Mouse (Mus musculus) urinary bladder, postnatal 25 days (tissue): Measurements from ENCODE around the gene Cpn1.

Source experiments
- DNase-seq: peaks from one replicate; pipeline ENCODE4 v3.0.0; 2022; ENCODE audit warnings: low spot score

Gene Cpn1

DNA sequence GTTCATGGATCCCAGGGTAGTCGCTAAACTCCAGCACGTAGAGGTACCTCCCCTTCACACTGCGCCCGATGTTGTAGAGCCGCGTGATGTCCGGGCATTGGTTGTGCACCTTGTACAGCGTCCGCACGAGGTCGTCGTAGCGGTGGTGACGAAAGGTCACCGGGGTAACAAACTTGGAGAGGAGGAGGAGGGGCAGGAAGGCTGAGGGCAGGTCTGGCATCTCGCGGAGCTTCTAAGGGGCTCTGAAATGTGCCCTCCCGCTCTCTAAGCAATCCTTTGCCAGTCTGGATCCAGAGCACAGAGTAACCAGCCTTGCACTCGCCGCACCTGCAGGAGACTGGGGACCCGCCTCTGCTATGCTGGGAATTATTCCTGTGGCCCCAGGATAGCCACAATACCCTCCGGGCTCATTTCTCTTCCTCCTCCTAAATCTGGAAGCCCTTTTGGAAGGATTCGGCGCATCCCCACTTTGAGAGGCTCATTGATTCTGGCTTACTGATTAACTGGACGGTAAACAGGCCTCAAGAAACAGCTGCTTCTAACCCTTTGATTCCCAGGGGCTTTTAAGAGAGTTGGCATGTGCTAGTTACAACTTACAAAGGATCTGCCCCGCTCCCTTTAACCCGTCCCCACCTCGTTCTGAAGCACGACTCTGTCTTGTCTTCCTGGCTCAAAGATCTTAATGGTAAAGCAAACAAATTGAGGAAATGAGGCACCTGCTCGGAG is at the start of gene Cpn1:
TSS of gene Cpn1 (minus strand) at position 488 of the 726 bp plus-strand sequence.
- no peak for DNase-seq

DNA sequence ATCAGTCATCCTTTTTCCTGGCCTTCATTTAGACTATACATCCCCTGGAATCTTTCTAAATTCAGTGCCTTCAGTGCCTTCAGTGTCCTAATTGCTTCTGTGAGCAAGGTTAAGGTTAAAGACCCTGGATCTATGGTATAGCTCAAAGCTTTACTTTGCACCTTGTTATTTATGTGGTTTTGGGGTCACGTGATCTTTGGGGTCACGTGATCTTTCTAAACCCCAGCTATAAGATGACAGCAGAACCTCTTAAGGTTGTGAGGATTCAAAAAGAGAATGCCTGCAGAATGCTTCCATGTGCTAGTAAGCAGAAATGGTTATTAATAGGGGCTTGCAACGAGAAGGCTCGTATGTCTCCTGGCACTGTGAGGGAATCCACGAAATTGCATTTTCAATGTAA is 47.0 kb upstream of the Cpn1 start:
- DNase-seq = no peak

DNA sequence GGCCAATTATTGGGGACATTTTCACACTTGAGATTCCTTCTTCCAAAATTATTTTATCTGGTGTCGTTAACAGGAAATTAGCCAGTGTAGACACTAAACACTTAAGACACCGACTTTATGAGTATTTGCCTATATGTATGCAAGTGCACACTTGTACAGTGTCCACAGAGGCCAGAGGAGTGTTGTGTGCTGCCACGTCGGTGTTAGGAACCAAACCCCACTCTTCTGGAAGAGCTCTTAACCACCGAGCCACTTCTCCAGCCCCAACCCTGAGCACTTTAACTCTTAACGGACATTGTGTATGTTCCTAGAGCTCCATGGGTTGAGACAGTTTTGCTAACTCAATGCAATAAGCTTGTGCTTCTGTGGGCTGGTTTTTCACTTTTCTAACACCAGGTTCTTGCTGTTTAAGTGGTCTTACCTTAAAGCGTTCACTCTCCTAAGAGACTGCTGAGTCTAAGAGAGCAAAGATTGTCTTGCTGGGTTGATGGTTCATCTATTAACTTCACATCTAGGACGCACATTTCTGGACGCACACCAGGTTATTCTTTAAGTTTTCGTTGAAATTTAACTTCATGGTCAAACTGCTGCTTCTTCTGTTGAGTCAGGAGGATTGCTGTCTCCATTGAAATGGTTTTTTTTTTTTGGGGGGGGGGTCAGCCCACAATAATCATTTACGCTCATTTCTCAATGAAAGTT is 45.8 kb upstream of the Cpn1 start:
- no peak for DNase-seq

DNA sequence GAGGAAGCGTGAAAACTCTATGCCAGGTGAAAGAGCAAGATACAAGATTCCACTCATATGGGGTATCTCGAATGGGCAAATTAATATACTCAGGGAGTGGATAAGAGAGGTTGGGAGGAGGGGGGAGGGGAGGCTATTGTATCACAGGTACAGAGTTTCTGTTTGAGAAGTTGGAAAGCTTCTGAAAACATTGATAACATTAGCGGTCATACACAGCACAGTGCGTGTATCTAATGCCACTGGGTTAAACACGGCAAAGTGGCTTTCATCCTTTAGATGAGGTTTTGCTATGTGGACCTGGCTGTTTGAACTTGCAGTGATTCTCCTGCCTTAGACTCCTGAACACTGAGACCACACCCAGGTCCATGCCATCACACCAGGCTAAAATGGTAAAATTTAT is 43.7 kb upstream of the Cpn1 start:
- no peak for DNase-seq

DNA sequence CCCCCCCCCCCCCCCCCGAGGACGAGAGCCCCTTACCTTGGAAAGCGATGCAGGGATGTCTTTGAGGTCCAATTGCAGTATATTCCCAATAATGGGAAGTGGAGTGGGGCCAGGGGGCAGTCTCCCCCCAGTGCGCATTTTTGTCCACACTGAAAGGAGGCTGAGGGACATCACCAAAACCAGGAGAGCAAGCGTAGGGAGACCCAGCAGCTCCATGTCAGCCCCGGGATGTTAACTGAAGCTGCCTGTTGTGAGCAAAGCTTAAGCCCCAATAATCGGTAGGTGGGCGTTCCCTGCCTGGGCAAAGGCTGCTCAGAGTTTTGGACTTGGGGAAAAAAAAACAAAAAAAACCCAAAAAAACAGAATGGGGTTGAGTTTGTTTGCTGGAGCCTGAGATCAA is 42.6 kb upstream of the Cpn1 start, which contains the start of gene Cyp2c23:
TSS of gene Cyp2c23 (minus strand) at position 237 of the 400 bp plus-strand sequence.
- DNase-seq = no peak

DNA sequence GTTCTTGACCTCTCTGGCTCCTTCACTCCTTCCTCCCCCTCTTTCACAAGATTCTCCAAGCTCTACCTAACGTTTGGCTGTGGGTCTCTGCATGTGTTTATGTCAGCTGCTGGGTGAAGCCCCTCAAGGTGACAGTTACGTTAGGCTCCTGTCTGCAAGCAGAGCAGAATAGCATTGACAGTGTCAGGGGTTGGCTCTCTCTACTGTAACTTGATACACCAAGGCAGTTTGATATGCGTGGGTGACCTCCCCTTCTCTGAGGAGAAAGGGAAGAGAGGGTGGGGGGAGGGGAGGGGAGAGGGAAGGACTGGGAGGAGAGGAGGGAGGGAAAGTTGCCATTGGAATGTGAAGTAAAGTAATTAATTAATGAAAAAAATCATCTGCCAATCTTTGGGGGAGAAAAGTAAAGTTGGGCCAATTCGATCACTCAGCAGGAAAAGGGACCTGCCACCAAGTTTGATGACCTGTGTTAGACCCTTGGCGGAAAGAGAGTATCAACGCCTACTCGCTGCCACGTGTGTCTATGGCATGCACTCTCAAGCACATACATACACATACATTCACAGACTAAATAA is 40.7 kb upstream of the Cpn1 start:
- no peak for DNase-seq

DNA sequence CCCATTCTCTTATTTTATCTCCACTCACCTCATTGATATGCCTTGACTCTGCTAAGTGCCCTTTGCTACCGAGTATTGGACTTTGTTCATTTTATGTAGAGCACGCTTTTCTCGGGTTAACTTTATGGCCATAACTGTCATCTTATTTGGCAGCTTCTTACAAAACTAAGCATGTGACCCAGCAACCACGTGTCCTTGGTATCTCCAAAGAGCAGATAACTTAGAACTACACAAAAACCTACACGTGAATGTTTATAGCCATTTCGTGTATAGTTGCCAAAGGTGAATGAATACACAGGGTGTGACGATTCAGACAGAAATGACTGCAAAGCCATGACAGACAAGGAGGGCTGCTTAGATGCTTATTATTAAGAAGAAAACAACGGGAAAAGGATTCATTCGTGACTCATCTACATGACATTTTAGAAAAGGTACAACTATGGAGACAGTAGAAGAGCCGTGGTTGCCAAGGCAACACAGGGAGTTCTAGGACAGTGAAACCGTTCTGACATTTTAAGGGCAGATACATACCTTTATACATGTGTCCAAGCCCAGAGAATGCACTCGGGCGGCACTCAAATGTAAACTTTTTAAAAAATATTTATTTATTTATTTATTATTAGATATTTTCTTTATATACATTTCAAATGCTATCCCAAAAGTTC is 38.7 kb upstream of the Cpn1 start:
- no peak for DNase-seq

DNA sequence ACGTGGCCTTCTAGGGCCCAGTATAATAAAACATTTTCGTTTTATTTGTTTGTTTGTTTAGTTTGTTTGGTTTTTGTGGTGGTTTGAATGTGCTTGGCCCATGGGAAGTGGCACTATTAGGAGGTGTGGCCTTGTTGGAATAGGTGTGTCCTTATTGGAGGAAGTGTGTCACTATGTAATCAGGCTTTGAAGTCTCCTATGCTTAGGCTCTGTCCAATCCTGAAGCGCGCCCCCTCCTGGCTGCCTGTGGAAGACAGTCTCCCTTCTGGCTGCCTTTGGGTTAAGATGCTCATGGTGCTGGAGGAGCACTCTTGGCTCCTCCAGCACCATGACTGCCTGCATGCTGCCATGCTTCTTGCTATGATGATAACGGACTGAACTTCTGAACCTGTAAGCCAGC is 36.7 kb upstream of the Cpn1 start:
- DNase-seq = no peak

DNA sequence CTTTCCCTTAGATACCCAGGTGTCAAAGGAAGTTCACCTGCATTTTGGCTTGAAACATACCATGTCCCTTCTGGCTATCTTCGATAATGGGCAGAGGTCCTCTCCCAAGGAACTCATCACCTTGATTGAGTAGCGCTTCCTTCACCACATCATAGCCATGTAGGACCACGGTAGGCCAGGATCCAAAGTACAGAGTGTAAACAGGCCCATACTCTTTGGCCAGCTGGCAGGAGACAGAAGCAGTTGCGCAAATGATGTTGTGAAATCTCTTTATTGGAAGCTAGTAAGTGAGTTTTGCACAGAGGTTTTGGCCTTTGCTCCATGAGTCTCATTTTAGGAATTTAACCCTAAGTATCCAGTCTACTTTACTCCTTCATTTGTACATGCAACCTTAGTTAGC is 35.1 kb upstream of the Cpn1 start:
- peak; percentile 43 for DNase-seq

DNA sequence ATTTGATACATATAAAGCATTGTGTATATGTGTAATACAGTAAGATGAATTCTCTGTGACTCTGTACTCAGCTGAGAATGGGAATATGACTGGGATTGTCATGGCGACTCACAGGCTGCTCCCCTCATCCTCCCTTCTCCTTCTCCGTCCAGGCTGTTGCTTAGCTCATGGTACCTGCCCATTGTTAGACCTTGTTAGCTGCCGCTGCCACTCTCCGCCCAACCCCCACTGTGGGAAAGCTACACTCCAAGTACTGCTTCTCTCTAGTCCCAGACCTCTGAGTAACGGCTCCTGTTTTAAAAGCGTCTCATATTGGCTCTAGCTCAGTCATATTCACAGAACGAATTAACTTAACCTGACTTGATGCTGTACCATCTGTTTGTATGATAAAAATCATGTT is 33.4 kb upstream of the Cpn1 start:
- no peak for DNase-seq

DNA sequence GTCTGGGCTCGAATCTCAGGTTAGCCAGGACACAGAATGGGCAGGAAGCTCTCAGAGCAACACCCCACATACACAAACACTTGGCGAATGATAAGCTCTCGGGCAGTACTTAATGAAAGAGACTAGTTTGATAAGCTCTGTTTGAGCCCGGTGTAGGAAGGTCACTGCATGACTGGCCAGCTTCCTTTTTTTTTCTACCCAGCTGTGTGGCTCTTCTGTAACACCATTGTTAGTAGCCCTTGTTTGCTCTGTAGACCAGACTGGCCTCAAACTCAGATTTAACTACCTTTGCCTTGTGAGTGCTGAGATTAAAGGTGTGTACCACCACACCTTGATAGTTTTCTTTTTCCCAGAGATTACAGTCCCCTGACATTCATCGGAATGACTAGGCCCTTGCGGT is 27.5 kb upstream of the Cpn1 start:
- no peak for DNase-seq

DNA sequence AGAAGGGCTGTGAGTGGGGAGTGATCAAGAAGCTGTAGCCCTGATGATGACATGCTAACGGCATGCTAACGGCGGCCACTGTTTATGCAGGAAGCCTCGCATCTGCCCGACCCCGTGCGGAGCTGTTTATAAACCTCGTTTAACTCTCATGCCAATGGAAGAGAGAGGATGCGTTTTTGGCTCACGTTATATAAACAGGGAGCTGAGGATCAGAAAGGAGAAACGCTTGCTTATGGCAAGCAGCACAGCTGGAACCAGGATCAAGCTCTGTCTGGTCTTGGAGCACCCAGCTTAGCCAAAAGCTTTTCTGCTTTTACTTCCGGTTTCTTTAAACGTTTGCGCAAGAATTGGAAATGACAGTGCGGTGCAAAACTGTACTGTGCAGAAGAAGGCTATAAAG is 22.4 kb upstream of the Cpn1 start:
- no peak for DNase-seq

DNA sequence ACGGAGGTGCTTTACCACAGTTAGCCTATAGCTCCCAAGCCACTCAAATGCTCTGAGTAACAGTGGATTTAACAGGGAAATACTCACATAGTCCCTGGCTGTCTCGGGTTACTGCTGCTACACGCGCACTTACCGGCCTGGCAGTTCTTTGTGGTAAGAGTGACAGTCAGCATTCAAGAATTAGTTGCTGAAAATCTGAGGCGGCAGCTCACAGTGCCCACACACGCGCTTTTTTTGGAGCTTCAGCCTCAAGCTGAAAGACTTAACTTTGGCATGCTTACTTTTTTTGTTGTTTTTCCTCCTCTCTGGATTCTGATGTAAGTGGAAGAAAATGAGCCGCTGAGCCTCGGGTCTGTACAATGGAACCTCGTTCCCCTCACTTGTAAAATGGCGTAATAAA is 20.8 kb upstream of the Cpn1 start:
- DNase-seq = no peak

DNA sequence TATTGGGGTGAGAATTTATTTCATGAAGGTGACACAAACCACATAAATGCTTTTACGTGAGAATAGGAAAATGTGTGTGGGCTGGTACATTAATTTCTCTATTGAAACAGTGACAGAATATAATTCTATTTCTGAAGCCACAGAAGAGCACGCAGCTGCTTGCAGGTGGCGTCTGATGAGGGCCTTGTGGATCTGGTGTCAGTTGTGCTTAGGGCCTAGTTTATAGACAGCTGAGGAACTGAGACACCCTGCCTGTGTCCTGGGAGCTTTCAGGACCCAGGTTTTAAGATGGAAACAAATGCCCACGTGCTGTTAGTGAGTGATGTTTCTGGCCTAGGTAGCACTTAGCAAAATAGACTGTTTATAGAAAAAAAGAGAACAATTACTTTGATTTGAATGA is 18.7 kb upstream of the Cpn1 start:
- DNase-seq = no peak

DNA sequence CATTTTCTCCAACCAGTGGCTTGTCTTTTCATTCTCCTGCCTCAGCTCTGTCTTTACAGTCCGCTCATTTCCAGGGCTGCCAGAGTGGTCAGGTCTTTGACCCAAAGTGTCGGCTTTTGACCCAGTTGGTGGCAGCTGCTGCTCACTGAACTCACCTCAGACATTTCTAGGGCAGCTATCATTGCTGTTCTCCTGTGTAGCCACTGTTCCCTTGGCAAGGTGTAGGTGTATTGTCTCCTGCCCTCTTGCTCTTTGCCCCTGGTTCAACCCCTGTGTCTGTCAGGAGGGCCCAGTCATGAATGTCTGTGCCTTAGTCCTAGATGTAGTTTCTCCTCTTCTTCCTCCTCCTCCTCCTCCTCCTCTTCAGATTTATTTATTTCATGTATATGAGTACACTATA is 17.9 kb upstream of the Cpn1 start:
- no peak for DNase-seq

DNA sequence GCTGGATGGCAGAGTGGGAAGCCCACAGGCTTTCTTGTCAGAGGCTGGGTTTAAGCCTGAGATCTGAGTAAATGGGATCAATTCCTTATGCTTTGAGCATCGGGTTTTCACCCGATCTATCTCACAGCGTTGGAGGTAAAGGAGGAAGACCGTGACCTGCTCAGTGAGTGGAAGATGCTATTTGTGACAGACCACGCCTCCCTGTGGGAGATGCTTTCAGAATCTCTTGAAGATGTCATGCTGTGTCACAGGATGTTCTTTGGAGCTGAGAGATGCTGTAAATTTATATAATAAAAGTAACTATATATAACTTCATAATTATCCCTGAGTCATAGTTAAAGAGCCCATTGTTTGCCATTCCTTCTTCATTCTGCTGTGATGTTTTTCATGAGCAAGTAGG is 14.4 kb upstream of the Cpn1 start:
- no peak for DNase-seq

DNA sequence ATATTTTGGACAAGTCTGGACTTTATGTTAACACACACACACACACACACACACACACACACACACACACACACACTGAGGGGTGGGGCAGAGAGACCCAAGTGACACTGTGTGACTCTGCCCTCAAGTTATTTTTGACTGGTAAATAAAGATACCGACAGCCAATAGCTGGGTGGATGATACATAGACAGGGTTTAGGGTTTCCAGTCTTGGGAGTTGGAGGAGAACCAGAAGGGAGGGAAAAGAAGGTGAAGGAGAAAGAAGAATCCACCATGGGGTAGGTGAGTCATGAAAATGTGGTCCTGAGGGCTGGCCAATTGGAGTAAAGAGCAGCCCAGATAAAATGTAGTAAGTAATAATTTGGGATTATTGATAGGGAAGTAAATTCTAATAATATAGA is 13.7 kb upstream of the Cpn1 start:
- no peak for DNase-seq

DNA sequence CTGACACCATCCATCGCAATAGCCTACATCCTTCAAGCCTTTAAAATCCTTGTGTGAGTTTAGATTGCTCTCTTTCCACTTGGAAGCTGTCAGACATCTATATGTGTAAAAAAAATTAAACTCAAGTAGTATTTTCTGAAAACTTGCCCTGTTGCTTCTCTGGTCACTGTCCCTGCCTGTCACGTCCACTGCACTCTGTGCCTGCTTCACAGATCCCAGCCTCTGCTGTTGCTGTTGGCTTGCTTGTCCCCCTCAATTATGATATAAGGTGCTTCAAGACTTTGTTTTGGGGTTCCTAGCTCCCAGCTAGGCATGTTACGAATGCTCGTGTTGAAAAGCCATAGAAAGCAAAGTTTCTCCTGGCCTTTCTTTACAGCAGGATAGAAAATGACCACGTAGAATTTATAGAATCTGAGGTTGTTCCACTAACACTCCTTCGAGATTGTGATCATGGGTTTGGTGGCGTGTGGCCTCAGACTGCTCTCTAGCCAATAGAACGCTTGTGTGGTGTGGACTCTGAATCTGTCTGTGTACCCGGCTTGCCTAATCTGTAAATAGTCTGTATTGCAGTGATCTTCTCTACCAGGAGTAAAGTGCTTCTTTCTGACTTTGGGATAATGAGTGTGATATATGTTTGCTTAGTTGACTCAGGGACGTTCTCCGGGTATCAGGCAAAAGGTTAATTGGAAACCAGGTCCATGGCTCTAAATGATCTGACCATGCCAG is 12.6 kb upstream of the Cpn1 start:
- DNase-seq = no peak

DNA sequence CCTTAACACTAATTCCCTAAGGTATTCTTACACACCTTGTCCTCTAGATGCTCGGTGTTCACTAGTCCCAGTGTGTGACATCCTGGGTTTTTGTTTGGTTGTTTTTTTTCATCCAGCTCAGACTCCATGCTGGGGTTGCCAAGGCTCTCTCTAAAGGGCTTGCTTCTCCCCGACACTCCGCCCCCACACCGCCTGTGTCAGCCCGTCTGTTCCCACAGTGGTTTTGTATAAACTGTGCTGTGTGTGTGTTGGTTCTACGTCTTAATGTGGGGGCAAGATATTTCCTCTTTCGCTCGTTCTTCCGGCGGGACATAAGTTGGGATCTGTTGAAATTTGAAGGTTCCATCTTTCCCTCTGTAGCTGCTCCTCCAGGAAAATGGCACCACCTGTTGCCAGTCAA is 11.7 kb upstream of the Cpn1 start:
- DNase-seq = no peak

DNA sequence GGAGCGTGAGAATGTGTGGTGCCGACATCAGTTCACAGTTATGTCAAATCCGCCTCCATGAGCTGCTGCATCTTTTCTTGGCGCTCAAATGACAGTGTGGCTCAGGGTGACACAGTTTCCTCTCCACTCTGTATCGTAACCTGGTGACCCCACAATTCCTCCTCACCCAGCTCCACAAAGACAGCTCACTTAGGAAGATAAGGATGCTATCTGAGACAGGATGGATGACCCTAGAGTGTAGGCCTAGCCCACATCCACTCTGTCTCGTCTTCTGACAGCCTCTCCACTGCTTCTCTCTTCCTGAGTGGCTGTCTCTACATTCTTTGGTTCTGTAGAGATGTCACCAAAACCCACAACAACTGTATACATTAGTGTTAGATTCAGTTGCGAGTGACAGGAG is 9.1 kb upstream of the Cpn1 start:
- DNase-seq = no peak

DNA sequence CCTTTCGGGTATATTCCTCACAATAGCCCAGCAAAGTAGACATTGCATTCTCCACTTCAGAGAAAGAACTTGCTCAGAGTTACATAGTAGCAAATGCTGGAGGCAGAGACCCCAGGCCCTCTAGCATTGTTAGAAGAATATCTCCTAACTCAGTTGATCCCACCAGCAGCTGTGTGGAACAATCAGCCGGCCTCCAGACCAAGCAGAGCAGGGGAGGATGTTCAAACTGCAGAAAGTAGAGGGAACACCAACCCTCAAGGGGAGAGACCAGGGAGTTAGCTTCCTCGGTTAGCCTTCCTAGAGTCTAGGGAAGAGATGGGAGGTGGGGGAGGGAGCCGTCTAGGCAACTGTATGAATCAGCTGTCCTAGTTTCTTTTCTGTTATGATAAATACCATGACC is 6.1 kb upstream of the Cpn1 start:
- DNase-seq = no peak

DNA sequence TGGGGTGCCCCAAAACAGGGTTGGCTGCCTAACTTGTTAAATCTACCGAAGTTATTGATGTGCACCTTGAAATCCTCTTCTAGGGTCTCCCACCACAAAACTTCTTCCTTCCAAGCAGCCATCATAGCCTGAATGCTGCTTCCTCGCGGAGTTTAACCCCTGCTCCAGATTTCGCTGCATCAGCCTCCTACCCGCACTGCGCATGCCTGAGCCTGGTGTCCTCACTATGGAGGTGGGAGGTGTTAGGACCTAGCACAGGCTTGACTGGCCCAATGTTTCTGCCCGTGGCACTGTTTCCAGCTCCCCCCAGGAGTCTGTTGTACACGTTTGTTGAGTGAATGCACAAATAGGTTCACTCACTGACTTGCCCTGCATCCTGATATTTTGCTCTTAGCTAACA is 4.0 kb upstream of the Cpn1 start:
- DNase-seq = no peak
